Mouse (Mus musculus) bone marrow, adult 2 months (tissue): ENCODE results near the gene Fig4.

ENCODE experiments used
- CTCF ChIP-seq: fragments of 200-500 bp; IDR thresholded peaks from 2 replicates; pipeline ENCODE4 v1.5.1; 2011; ENCODE audit warnings: low read length, control low read depth; ENCODE audit not compliant: control insufficient read depth, insufficient read depth
- POLR2A ChIP-seq: fragments of 200-500 bp; IDR thresholded peaks from 2 replicates; pipeline ENCODE4 v1.6.1; 2011; ENCODE audit warnings: low read depth, mild to moderate bottlenecking, control low read depth, low read length, borderline replicate concordance; ENCODE audit not compliant: control insufficient read depth

GRCm38 (mm10) chr10:41245028-41245427 is 58.0 kb downstream of the Fig4 start:
- TF ChIP-seq POLR2A (no peak), CTCF (no peak)
